Mouse (Mus musculus): ENCODE data around the gene Riiad1.

Riiad1 gene

DNA sequence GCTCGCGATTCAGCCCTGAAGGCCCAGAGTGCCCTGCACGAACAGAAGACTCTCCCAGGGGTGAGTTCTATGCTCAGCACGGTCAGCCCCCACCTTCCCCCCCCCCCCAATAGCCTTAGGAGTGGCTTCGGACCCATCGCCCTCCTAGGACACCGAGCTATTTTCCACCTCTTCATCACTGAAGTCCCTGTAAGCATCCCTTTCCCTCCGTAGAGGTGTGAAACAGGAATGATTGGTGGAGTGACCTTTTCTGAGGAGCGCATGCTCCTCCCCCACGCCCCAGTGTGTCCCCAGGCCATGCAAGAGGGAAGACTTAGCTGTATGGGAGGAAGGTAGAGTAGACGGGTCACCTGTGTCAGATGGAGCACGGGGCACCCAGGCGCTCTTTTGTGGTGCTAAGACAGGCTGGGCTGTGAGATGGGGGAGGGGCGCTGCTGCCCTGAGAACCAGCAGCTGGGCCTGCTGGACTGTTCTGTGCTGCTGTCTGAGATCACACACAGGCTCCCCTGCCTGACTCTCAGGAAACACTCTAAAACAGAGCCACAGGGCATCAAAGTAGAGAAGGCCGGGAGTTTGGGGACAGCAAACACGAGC lies at the start of gene Riiad1:
Gene Riiad1 (minus strand): TSS at position 51 of the 594 bp plus-strand sequence.
- DNase-seq = no peak

- no peak for DNase-seq
Observed at GRCm38 (mm10) chr3:94526731-94527130, 46.6 kb upstream of the Riiad1 start.

- no peak for DNase-seq
Observed at GRCm38 (mm10) chr3:94506664-94507063, 26.5 kb upstream of the Riiad1 start.

GRCm38 (mm10) chr3:94502243-94502642 lies 22.1 kb upstream of the Riiad1 start:
- DNase-seq = no peak

DNA sequence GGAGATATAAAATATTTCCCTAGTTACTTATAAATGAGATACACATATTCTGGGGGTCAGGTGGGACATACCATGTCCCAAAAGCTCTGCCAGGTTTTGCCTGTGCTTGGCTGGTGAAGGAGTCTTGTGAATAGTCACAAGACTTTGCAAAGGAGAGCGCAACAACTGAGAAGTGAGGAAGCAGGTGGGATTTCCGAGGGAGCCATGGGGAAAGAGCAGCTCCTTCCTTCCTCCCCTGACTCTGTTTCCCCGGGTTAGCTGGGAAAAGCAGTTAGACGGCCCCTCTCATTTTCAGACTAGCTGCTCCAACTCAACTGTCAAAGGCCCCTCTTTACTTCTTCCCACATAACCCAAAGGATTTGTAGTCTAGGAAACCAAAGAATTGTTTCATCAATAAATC lies 17.0 kb upstream of the Riiad1 start:
- DNase-seq = no peak

DNA sequence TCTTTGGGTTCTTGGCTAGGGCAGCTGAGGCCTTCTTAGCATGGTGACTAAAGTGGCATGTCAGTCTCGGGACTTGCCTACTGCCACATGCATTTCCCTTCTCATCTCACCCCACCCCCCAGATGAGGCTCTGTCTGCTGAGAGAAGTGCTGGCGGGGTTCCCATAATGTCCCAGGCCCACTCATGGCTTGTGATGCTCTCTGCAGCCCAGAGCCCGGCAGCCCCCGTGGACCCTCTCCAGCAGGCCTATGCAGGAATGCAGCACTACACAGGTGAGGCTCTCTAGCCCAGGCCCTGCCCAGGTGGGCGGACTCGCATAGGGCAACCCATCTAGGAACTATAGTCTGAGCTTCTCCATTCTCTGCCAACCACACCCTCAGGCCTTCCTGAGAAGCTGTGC lies 7.4 kb upstream of the Riiad1 start:
- DNase-seq = no peak

GRCm38 (mm10) chr3:94485922-94486321 lies 5.8 kb upstream of the Riiad1 start:
- DNase-seq = no peak

- DNase-seq = no peak
Observed at GRCm38 (mm10) chr3:94483790-94484439, 3.8 kb upstream of the Riiad1 start.

DNA sequence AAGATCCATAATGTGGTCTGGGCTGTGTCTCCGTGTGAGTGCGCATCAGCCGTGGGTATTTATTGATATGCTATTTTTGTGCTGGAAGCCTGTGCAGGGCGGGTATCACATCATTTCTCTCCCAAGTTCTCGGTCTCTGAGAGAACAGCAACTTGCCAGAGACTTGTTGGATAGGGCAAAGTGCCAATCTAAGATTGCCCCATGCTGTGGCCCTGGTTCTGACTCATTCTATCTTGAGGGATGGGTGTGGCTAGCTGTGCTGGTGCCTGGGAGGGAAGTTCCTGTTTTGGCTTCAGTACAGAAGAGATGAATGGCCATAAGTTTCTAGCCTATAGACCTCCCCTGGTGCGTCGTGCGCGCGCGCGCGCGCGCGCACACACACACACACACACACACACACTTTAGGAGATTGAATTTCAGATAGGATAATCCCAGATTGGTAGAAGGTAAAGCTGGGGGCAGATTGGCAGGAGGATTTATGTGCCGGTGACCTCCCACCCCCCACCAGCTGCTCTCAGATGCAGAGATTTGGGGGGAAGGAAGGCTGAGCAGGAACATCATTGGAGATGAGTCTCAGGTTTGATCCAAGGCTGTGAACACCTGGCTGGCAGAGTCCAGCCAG lies 2.7 kb upstream of the Riiad1 start:
- DNase-seq = no peak

GRCm38 (mm10) chr3:94481429-94481828 lies 1.3 kb upstream of the Riiad1 start:
- no peak for DNase-seq

DNA sequence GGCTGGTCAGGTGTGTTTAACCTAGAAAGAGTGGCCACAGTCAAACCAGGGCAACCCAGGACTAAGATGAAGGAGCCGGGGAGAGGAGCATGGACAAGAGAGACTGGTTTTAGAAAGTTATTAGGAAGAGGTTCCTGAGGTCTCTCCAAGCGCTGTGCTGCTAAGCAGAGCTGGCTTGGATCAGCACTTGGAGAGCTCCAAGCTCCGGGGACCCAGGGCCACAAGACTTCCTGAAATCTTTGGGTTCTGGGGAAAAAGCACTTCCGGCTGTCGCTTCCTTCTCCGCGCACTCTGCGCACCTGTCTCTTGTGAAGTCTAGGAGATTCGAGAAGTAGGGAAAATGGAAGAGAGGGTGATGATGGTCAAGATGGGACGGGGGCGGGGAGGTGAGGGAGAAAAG lies 577 bp downstream of the Riiad1 start:
- no peak for DNase-seq

DNA sequence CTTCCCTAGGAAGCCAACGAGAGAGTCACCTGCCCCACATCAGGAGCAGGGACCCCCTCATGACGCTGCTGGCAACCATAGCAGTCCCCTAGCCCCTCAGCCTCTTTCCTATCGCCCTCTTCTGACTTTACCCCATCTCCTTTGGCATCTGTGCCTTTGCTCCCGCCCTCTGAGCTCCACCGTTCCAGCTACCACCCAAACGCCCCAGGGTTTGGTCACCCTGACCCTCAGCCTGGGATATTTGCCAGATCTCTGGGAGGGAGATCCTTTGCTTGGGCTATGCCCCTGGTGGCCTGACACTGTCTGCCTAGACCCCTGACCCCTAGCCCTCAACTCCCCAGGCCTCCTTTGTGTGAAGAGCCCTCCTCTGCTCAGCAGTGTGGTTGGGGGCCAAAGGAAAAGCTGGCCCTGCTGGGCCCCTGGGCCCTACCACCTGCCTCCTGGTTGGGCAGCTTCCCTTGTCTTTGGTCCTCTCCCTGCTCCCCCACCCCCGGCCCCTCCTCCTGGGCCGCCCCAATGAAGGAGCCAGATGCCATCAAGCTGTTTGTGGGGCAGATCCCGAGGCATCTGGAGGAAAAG lies 1.5 kb downstream of the Riiad1 start:
- DNase-seq = no peak

- no peak for DNase-seq
Observed at GRCm38 (mm10) chr3:94477981-94478422, 2.1 kb downstream of the Riiad1 start, which contains the start of gene Celf3. TSS of gene Celf3 (plus strand) at chr3:94478295.

DNA sequence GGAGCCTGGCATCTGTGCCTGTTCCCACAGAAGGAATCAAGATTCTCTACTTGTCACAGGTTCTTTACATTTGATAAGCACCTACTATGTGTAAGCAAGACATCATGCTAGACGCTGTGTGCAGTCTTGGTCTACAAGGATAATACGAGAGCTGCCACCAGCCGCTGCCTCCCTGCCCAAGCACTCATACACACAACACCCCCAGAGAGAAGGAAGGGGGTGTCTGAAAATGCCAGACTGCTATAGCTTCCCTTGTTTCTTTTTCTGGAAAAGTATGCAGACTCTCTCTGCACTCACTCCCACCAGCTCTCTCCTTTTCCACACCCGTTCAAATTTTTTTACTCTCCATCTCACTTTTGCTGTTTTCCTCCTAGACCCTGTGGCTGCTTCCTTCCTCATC lies 2.7 kb downstream of the Riiad1 start:
- DNase-seq = no peak

- DNase-seq = peak; percentile 56
Observed at GRCm38 (mm10) chr3:94476301-94477035, 3.7 kb downstream of the Riiad1 start.

DNA sequence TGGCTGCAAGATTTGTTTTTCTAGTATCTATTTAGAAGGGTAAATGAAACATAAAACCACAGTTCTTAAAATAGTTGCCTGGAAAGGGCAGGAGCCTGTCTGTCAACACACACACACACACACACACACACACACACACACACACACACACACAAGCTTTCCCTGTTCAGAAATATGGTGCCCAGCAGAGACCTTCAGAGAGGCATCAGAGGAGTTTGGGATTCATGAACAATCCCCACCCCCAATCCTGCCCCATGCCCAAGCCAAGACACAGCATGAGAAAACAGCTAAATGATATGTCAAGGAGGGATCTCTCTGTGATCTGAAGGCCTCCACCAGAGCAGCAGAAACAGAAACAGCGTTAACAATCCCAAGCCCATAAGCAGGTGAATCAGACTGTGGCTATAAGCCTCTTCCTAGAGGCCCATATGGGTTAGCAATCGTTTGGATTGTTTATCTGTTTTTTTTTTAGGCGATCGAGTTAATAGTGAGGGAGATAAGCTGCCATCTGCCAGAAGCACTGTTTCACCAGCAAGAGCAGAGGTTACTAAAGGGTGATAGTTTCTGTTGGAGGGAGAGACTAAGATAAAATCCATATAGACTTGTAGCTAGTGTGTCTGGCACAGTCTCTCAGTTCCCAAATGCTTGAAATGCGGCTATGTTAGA lies 6.4 kb downstream of the Riiad1 start:
- DNase-seq = no peak

GRCm38 (mm10) chr3:94473115-94473505 lies 7.0 kb downstream of the Riiad1 start:
- no peak for DNase-seq

DNA sequence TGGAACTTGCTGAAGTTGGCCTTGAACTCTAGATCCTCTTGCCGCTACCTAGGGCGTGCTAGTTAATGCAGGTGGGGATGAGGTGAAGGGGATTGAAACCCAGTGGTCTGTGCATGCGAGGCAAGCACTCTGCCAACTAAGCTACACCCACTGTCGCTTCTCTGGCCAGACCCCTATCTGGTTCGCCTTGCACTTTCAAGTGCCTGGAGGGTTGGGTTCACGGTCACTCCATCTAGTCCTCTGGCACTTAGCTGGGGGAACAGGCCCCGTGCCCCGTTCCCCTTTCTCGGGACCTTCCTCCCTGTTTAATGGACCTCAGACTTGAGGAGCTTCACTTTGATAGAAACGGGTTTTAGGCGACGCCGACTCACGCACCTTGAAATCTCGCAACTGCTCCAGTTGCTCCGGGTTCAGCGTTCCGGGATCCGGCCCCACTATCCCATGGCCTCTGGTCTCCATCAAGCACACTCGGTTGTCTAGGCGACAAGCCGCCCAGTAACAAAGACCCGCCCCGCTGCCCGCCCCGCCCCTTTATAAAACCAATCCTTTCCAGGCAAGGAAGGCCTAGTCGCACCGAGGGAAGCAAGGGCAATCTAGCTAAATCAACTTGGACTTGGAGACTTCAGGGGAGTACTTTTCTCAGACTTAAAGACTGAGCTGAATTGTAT lies 7.6 kb downstream of the Riiad1 start:
- no peak for DNase-seq

DNA sequence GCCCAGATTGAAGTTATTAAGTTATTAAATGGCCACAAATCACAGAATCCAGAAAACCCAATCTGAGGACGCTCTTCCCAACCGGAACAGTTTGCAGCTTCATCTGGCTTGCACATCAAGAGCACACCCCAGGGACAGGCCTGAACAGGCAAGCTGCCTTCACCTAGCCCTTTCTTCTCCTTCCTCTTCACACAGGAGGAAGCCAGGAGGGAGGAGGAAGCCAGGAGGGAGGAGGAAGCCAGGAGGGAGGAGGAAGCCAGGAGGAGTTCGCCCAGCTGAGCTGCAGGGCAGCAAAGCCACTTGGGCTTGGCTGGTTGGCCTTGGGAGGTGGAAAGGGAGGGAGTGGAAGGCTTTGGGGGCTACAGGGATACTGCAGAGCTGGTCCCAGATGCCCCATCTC lies 11.2 kb downstream of the Riiad1 start:
- DNase-seq = no peak

- no peak for DNase-seq
Observed at GRCm38 (mm10) chr3:94465632-94466430, 14.3 kb downstream of the Riiad1 start.

DNA sequence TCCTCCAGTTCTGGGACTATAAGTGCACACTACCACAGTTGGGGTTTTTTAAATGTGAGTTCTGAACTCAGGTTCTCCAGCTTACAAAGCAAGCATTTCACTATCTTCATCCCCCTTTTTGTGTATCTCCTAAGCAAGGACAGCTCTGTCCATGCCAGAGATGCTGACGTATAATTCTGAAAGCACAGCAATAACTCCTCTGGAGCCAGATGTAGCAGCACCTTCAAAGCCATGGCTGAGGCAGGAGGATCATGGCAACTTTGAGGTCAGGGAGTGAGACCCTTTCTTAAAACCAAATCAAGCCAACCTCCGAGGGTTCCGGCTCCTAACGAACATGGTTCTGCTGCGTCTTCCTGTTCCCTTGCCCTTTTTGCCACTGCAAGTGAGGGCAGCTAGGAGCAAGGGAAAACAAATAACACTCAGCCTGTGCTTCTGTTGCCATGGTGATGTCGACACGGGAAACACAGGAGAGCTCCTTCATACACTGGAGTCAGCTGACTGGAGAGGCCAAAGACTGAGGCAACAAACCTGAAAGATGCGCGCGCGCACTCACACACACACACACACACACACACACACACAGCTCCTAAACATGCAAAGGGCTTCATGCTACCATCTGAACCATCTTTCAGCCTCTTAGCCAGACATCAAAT lies 16.1 kb downstream of the Riiad1 start:
- DNase-seq = no peak
